Mouse (Mus musculus) kidney, adult 2 months (tissue): Measurements from ENCODE around the gene Cd79b. TPM values are rescaled to one million over a fixed set of nuclear protein-coding genes. Genes with fewer than 3 reads are reported as not detected.

Source experiments
- DNase-seq: peaks from one replicate; pipeline ENCODE4 v3.0.0; 2021
- H3K27ac ChIP-seq: fragments of 200-500 bp; 2 replicates; pipeline ENCODE4 v1.5.1; 2012; ENCODE audit warnings: low read depth, low read length, control low read depth, inconsistent platforms; ENCODE audit not compliant: insufficient read depth
- H3K27me3 ChIP-seq: fragments of 200-500 bp; replicated peaks from 2 replicates; pipeline ENCODE4 v1.6.1; 2012; ENCODE audit warnings: mild to moderate bottlenecking, moderate library complexity, low read length, inconsistent platforms; ENCODE audit not compliant: control insufficient read depth, insufficient read depth
- H3K36me3 ChIP-seq: fragments of 200-500 bp; 2 replicates; pipeline ENCODE4 v1.6.1; 2012; ENCODE audit warnings: mild to moderate bottlenecking, moderate library complexity, low read length, inconsistent platforms; ENCODE audit not compliant: control insufficient read depth, insufficient read depth
- H3K4me1 ChIP-seq: fragments of 200-500 bp; 2 replicates; pipeline ENCODE4 v1.6.1; 2011; ENCODE audit warnings: low read length; ENCODE audit not compliant: control insufficient read depth, insufficient read depth
- H3K4me3 ChIP-seq: fragments of 200-500 bp; 2 replicates; pipeline ENCODE4 v1.5.1; 2011; ENCODE audit warnings: mild to moderate bottlenecking, low read depth, low read length, control low read depth; ENCODE audit not compliant: insufficient read depth
- CTCF ChIP-seq: fragments of 200-500 bp; conservative IDR thresholded peaks from 2 replicates; pipeline ENCODE4 v1.5.1; 2011; ENCODE audit warnings: low read depth, mild to moderate bottlenecking, control low read depth, low read length, moderate library complexity, mixed read lengths; ENCODE audit not compliant: insufficient read depth, insufficient read length
- POLR2A ChIP-seq: fragments of 200-500 bp; IDR thresholded peaks from one replicate; pipeline ENCODE4 v1.6.1; 2011; ENCODE audit warnings: low read depth, low read length, control low read depth
- WGBS: fragments of 180-500 bp; shearing (Covaris S2); methylation state at CpG from one replicate; pipeline ENCODE4 v1.1.7; 2018; 5-methylcytosine and 5-hydroxymethylcytosine counted together
- polyA plus RNA-seq: library from polyadenylated mRNA; depleted of rRNA; stranded (reverse); fragments of >200 nt; gene quantifications from 2 replicates; pipeline ENCODE4 v1.2.3, GENCODE M21; 2012

Gene Cd79b
- polyA plus RNA-seq, 1 experiment, result 17.9 TPM

GRCm38 (mm10) chr11:106306758-106307157 lies 7.8 kb downstream of the Cd79b start:
- Histone ChIP-seq H3K27ac (no peak overlapping the region), H3K4me1 (no peaks in the 10 kb centered on the region), H3K36me3 (no peaks in the 10 kb centered on the region), H3K27me3 (no peaks in the 10 kb centered on the region), H3K4me3 (no peak overlapping the region)
- DNase-seq, result no peak
- TF ChIP-seq CTCF (no peak), POLR2A (no peak)
- WGBS, result 87% methylated on average over 9 of the region's 9 CpGs

- no peak overlapping the region for H3K27ac ChIP-seq
Observed at GRCm38 (mm10) chr11:106306065-106306385, 8.5 kb downstream of the Cd79b start.

GRCm38 (mm10) chr11:106305348-106306064 lies 9.1 kb downstream of the Cd79b start:
- DNase-seq, result no peak
- H3K4me1 ChIP-seq, result no peaks in the 10 kb centered on the region
- no peak for TF ChIP-seq CTCF
- TF ChIP-seq POLR2A, result no peak
- 66% methylated on average over 10 of the region's 10 CpGs for WGBS
- no peaks in the 10 kb centered on the region for H3K36me3 ChIP-seq
- H3K27me3 ChIP-seq, result no peaks in the 10 kb centered on the region
- no peak overlapping the region for H3K27ac ChIP-seq
- no peak overlapping the region for H3K4me3 ChIP-seq

More at GRCm38 (mm10) chr11:106306065-106306385, 8.5 kb downstream of the Cd79b start:
- DNase-seq, result no peak
- TF ChIP-seq POLR2A (no peak), CTCF (no peak)
- H3K27me3 ChIP-seq, result no peaks in the 10 kb centered on the region
- H3K4me3 ChIP-seq, result no peak overlapping the region
- no peaks in the 10 kb centered on the region for H3K4me1 ChIP-seq
- WGBS, result 83% methylated on average over 3 of the region's 3 CpGs
- H3K36me3 ChIP-seq, result no peaks in the 10 kb centered on the region

GRCm38 (mm10) chr11:106302634-106303033 lies 11.9 kb downstream of the Cd79b start:
- Histone ChIP-seq H3K4me3 (no peak overlapping the region), H3K27ac (no peak overlapping the region), H3K36me3 (no peaks in the 10 kb centered on the region), H3K4me1 (no peaks in the 10 kb centered on the region), H3K27me3 (no peaks in the 10 kb centered on the region)
- TF ChIP-seq POLR2A (no peak), CTCF (peak; percentile 96)
- 2% methylated on average over 2 of the region's 2 CpGs for WGBS
- DNase-seq, result peak; percentile 46

GRCm38 (mm10) chr11:106301765-106302164 lies 12.8 kb downstream of the Cd79b start, which contains the start of gene Gh:
Gene Gh, minus strand, starts transcription at chr11:106301865.
- H3K4me1 ChIP-seq, result no peaks in the 10 kb centered on the region
- H3K36me3 ChIP-seq, result no peaks in the 10 kb centered on the region
- WGBS, result 73% methylated on average over 9 of the region's 9 CpGs
- H3K27ac ChIP-seq, result no peak within 1 kb of the TSS
- no peak for DNase-seq
- no peak within 1 kb of the TSS for H3K4me3 ChIP-seq
- TF ChIP-seq POLR2A (no peak), CTCF (no peak)
- H3K27me3 ChIP-seq, result no peaks in the 10 kb centered on the region

GRCm38 (mm10) chr11:106291861-106292260 lies 22.7 kb downstream of the Cd79b start:
- TF ChIP-seq CTCF (no peak; the same call in 1 of the 2 replicates), POLR2A (no peak)
- 87% methylated on average over 2 of the region's 2 CpGs for WGBS
- Histone ChIP-seq H3K27ac (no peak overlapping the region), H3K27me3 (no peaks in the 10 kb centered on the region), H3K4me1 (no peaks in the 10 kb centered on the region), H3K4me3 (no peak overlapping the region), H3K36me3 (no peaks in the 10 kb centered on the region)
- no peak for DNase-seq

- H3K36me3 ChIP-seq, result no peaks in the 10 kb centered on the region
- no peak overlapping the region for H3K4me3 ChIP-seq
- no peak for DNase-seq
- no peaks in the 10 kb centered on the region for H3K4me1 ChIP-seq
- TF ChIP-seq CTCF (no peak), POLR2A (no peak)
- no peaks in the 10 kb centered on the region for H3K27me3 ChIP-seq
- 95% methylated on average over 5 of the region's 5 CpGs for whole genome bisulfite sequencing
- H3K27ac ChIP-seq, result no peak overlapping the region
Observed at GRCm38 (mm10) chr11:106290376-106290775, 24.2 kb downstream of the Cd79b start.
